Mouse (Mus musculus): ENCODE data around the gene Tbc1d8.

Tbc1d8 gene

GRCm38 (mm10) chr1:39478057-39478895, at the start of gene Tbc1d8:
Gene Tbc1d8, minus strand, starts transcription at chr1:39478755.
- DNase-seq (ENCODE audit: low read depth, low spot score) = peak; percentile 52
- no peaks in the 10 kb centered on the region for H3K27me3 ChIP-seq (ENCODE audit: control insufficient read depth, insufficient read depth, low read length, poor library complexity, severe bottlenecking)

GRCm38 (mm10) chr1:39528319-39528718, 49.8 kb upstream of the Tbc1d8 start:
- Histone ChIP-seq H3K36me3 (ENCODE audit: control insufficient read depth, insufficient read depth, low read length, poor library complexity, severe bottlenecking) (no peaks in the 10 kb centered on the region), H3K27me3 (ENCODE audit: control insufficient read depth, insufficient read depth, low read length, poor library complexity, severe bottlenecking) (no peaks in the 10 kb centered on the region)
- DNase-seq (ENCODE audit: low read depth, low spot score) = no peak

More at GRCm38 (mm10) chr1:39478057-39478895, at the start of gene Tbc1d8:
- H3K36me3 ChIP-seq (ENCODE audit: control insufficient read depth, insufficient read depth, low read length, poor library complexity, severe bottlenecking) = no peaks in the 10 kb centered on the region

- peak; percentile 87 for DNase-seq (ENCODE audit: low read depth, low spot score)
- H3K36me3 ChIP-seq (ENCODE audit: control insufficient read depth, insufficient read depth, low read length, poor library complexity, severe bottlenecking) = no peaks in the 10 kb centered on the region
- no peaks in the 10 kb centered on the region for H3K27me3 ChIP-seq (ENCODE audit: control insufficient read depth, insufficient read depth, low read length, poor library complexity, severe bottlenecking)
Measured at GRCm38 (mm10) chr1:39527432-39527831, 48.9 kb upstream of the Tbc1d8 start.

DNA sequence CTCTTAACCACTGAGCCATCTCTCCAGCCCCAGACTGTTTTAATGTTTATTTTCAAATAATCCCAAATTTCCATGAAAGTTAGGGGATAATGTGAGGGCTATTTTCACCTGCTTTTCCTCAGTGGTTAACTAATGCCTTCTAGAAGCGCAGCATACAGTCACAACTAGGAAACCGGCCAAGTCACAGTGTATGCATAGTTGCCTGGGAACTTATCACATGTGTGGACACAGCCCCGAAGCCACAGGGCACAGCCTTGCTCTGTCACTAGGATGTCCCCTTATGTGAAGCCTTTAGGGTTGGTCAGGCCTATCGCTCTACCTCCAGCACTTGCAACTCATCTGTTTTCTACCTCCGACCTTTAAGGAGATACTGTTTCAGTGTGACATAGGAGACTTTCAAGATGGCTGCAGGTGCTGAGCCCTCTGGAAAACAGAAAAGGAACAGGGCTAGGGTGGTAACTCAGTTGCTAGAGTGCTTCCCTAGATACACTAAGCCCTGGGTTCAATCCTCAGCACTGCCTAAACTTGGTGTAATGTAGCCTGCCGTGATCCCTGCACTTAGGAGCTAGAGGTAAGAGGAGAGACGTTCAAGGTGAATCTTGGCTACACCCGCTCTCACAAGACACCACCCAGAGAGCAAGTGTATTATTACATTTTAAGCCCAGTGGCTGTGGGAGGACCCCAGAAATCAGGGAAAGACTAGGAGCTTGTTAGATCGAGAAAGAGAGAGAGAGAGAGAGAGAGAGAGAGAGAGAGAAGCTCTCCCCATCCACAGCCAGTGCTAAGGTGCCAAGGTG, 48.0 kb upstream of the Tbc1d8 start:
- no peak for DNase-seq (ENCODE audit: low read depth, low spot score)
- Histone ChIP-seq H3K27me3 (ENCODE audit: control insufficient read depth, insufficient read depth, low read length, poor library complexity, severe bottlenecking) (no peaks in the 10 kb centered on the region), H3K36me3 (ENCODE audit: control insufficient read depth, insufficient read depth, low read length, poor library complexity, severe bottlenecking) (no peaks in the 10 kb centered on the region)

GRCm38 (mm10) chr1:39525763-39526162, 47.2 kb upstream of the Tbc1d8 start:
- DNase-seq (ENCODE audit: low read depth, low spot score) = no peak
- no peaks in the 10 kb centered on the region for H3K27me3 ChIP-seq (ENCODE audit: control insufficient read depth, insufficient read depth, low read length, poor library complexity, severe bottlenecking)

DNA sequence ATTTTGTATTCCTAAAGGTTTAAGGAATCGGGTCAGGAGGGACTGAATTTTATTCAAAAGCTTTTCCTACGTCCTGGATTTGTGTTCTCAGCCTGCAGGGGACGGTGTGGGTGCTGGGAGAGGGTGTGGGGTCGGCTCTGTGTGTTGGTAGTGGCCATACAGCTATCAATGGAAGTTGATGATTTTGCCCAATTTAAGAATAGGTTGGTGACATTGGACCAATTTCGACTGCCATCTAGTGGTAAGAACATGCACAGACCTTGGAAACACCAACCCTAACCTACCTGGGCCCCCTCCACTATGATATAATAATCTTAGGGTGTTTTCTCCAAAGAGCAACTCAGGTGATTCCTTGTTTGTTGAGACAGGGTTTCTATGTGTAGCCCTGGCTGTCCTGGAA, 44.0 kb upstream of the Tbc1d8 start:
- Histone ChIP-seq H3K27me3 (ENCODE audit: control insufficient read depth, insufficient read depth, low read length, poor library complexity, severe bottlenecking) (no peaks in the 10 kb centered on the region; the same call in 1 of the 2 replicates), H3K36me3 (ENCODE audit: control insufficient read depth, insufficient read depth, low read length, poor library complexity, severe bottlenecking) (no peaks in the 10 kb centered on the region)
- DNase-seq (ENCODE audit: low read depth, low spot score) = peak; percentile 63

More at GRCm38 (mm10) chr1:39525763-39526162, 47.2 kb upstream of the Tbc1d8 start:
- H3K36me3 ChIP-seq (ENCODE audit: control insufficient read depth, insufficient read depth, low read length, poor library complexity, severe bottlenecking) = no peaks in the 10 kb centered on the region

GRCm38 (mm10) chr1:39521326-39521725, 42.8 kb upstream of the Tbc1d8 start:
- H3K36me3 ChIP-seq (ENCODE audit: control insufficient read depth, insufficient read depth, low read length, poor library complexity, severe bottlenecking) = no peaks in the 10 kb centered on the region
- no peaks in the 10 kb centered on the region; the same call in 1 of the 2 replicates for H3K27me3 ChIP-seq (ENCODE audit: control insufficient read depth, insufficient read depth, low read length, poor library complexity, severe bottlenecking)
- DNase-seq (ENCODE audit: low read depth, low spot score) = no peak

DNA sequence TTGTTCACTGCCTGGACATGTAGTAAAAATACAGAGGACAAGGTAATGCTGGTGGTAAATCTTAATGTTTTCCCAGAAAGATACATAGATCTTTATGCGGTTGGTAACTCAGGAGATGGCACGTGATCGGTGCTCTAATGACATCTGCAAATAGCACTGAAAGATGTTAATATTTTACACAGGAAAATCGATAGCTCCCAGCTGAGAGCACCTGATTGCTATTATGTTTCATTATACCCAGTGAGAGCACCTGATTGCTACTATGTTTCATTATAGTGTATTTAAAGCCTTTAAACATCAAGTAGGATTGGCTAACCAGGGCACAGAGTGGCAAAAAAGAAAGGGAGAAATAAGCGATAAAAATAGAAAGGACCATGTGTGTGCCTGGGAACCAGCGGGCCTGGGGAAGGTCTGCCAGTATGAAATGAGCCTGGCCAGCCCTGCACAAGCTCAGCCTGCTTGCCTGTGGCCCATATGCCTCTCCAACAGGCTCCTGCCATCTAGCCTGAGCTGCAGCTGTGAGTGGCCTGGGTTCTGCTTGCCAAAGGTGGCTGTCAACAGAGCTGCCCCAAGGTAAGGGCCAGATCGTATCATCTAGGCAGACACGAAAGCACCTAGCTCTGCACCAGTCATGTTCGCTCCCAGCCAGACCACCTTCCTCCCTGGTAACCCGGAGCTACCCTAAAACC, 36.9 kb upstream of the Tbc1d8 start:
- DNase-seq (ENCODE audit: low read depth, low spot score) = no peak
- Histone ChIP-seq H3K27me3 (ENCODE audit: control insufficient read depth, insufficient read depth, low read length, poor library complexity, severe bottlenecking) (no peaks in the 10 kb centered on the region; the same call in 1 of the 2 replicates), H3K36me3 (ENCODE audit: control insufficient read depth, insufficient read depth, low read length, poor library complexity, severe bottlenecking) (no peaks in the 10 kb centered on the region)

- H3K36me3 ChIP-seq (ENCODE audit: control insufficient read depth, insufficient read depth, low read length, poor library complexity, severe bottlenecking) = no peaks in the 10 kb centered on the region
- DNase-seq (ENCODE audit: low read depth, low spot score) = no peak
- H3K27me3 ChIP-seq (ENCODE audit: control insufficient read depth, insufficient read depth, low read length, poor library complexity, severe bottlenecking) = no peaks in the 10 kb centered on the region
Measured at GRCm38 (mm10) chr1:39512183-39512582, 33.6 kb upstream of the Tbc1d8 start.

GRCm38 (mm10) chr1:39511775-39512174, 33.2 kb upstream of the Tbc1d8 start:
- no peaks in the 10 kb centered on the region for H3K36me3 ChIP-seq (ENCODE audit: control insufficient read depth, insufficient read depth, low read length, poor library complexity, severe bottlenecking)
- no peaks in the 10 kb centered on the region for H3K27me3 ChIP-seq (ENCODE audit: control insufficient read depth, insufficient read depth, low read length, poor library complexity, severe bottlenecking)
- DNase-seq (ENCODE audit: low read depth, low spot score) = no peak

DNA sequence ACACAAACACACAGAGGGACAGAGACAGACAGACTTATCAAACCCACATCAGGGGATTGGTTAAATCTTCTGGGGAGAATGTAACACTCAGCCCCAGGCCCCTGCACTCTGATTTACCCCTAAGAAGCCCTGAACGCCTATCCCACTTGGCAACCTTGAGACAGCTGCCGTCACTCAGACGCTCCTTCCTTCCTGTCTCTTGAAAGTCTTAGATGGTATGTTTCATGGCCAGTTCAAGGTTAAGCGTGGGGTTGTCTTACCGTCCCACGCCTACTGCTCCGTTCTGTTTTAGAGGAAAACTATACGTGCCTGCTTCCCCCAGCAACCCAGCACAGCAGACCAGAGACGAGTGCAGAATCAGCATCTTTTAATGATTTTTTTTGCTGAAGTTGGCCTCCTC, 27.0 kb upstream of the Tbc1d8 start:
- Histone ChIP-seq H3K27me3 (ENCODE audit: control insufficient read depth, insufficient read depth, low read length, poor library complexity, severe bottlenecking) (no peaks in the 10 kb centered on the region), H3K36me3 (ENCODE audit: control insufficient read depth, insufficient read depth, low read length, poor library complexity, severe bottlenecking) (no peaks in the 10 kb centered on the region)
- no peak for DNase-seq (ENCODE audit: low read depth, low spot score)

DNA sequence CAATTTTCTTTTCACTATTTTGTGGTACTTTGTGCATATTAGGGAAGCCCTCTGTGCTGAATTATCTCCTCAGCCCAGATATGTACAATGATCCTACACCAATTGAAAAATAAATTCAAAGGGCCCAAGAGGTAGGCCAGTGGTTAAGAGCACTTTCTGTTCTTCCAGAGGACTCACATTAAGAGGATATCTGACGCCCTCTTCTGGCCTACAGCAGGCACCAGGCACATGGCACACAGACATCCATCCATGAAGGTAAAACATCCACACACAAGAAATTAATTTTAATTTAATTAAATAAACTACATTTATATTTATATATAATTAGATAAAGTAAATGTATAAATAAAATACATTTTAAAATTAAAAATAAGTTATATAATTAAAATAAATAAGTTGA, 25.7 kb upstream of the Tbc1d8 start:
- H3K27me3 ChIP-seq (ENCODE audit: control insufficient read depth, insufficient read depth, low read length, poor library complexity, severe bottlenecking) = no peaks in the 10 kb centered on the region
- DNase-seq (ENCODE audit: low read depth, low spot score) = peak; percentile 15
- no peaks in the 10 kb centered on the region for H3K36me3 ChIP-seq (ENCODE audit: control insufficient read depth, insufficient read depth, low read length, poor library complexity, severe bottlenecking)

- DNase-seq (ENCODE audit: low read depth, low spot score) = peak; percentile 14
- Histone ChIP-seq H3K27me3 (ENCODE audit: control insufficient read depth, insufficient read depth, low read length, poor library complexity, severe bottlenecking) (no peaks in the 10 kb centered on the region), H3K36me3 (ENCODE audit: control insufficient read depth, insufficient read depth, low read length, poor library complexity, severe bottlenecking) (no peaks in the 10 kb centered on the region)
Measured at GRCm38 (mm10) chr1:39502817-39503633, 24.5 kb upstream of the Tbc1d8 start.

- H3K27me3 ChIP-seq (ENCODE audit: control insufficient read depth, insufficient read depth, low read length, poor library complexity, severe bottlenecking) = no peaks in the 10 kb centered on the region
- H3K36me3 ChIP-seq (ENCODE audit: control insufficient read depth, insufficient read depth, low read length, poor library complexity, severe bottlenecking) = no peaks in the 10 kb centered on the region
- DNase-seq (ENCODE audit: low read depth, low spot score) = no peak
Measured at GRCm38 (mm10) chr1:39499485-39499941, 21.0 kb upstream of the Tbc1d8 start.
